Mouse (Mus musculus) intestine, postnatal 0 days (tissue): ENCODE measurements around the gene Dip2c. TPM values are rescaled to one million over a fixed set of nuclear protein-coding genes. Genes with fewer than 3 reads are reported as not detected.

Source experiments
- ATAC-seq: fragments of 200-750 bp; cut with Nextera tagmentation; 2 replicates; pipeline ENCODE4 v1.8.0; 2017; ENCODE audit warnings: mild to moderate bottlenecking, moderate TSS enrichment, moderate library complexity
- H3K27ac ChIP-seq: fragments of 300-500 bp; sonication (generic); 2 replicates; pipeline ENCODE4 v1.5.1; 2014; ENCODE audit warnings: mild to moderate bottlenecking, low read depth, low read length, moderate library complexity
- H3K27me3 ChIP-seq: fragments of 300-500 bp; sonication (generic); replicated peaks from 2 replicates; pipeline ENCODE4 v1.6.1; 2014; ENCODE audit warnings: low read length, mixed read lengths; ENCODE audit not compliant: control insufficient read depth, insufficient read depth
- H3K36me3 ChIP-seq: fragments of 300-500 bp; sonication (generic); 2 replicates; pipeline ENCODE4 v1.6.1; 2014; ENCODE audit warnings: mild to moderate bottlenecking, moderate library complexity; ENCODE audit not compliant: control insufficient read depth, insufficient read depth
- H3K4me1 ChIP-seq: fragments of 300-500 bp; sonication (generic); replicated peaks from 2 replicates; pipeline ENCODE4 v1.6.1; 2014; ENCODE audit warnings: antibody characterized with exemption, low read length, mixed read lengths; ENCODE audit not compliant: control insufficient read depth, insufficient read depth
- H3K4me2 ChIP-seq: fragments of 300-500 bp; sonication (generic); replicated peaks from 2 replicates; pipeline ENCODE4 v1.6.1; 2014; ENCODE audit warnings: low read depth, mild to moderate bottlenecking, moderate library complexity
- H3K4me3 ChIP-seq: fragments of 300-500 bp; sonication (generic); 2 replicates; pipeline ENCODE4 v1.5.1; 2014; ENCODE audit warnings: low read depth, low read length
- H3K9ac ChIP-seq: fragments of 300-500 bp; sonication (generic); 2 replicates; pipeline ENCODE4 v1.6.1; 2014; ENCODE audit warnings: mild to moderate bottlenecking, low read depth, low read length
- H3K9me3 ChIP-seq: fragments of 300-500 bp; sonication (generic); 2 replicates; pipeline ENCODE4 v1.6.1; 2016; ENCODE audit warnings: mixed run types; ENCODE audit not compliant: control insufficient read depth
- CTCF ChIP-seq: sonication (generic); IDR thresholded peaks from 2 replicates; pipeline ENCODE4 v1.5.1; 2016; ENCODE audit warnings: low read depth, mild to moderate bottlenecking, control low read depth, antibody characterized with exemption, moderate library complexity
- WGBS: fragments of 180-500 bp; shearing (Covaris S2); extraction: QIAGEN DNeasy Blood & Tissue Kit; methylation state at CpG from one replicate; pipeline ENCODE4 v1.1.7; 2014; 5-methylcytosine and 5-hydroxymethylcytosine counted together
- polyA plus RNA-seq: library from polyadenylated mRNA; unstranded; fragments of >200 nt; fragmentation: Nextera tagmentation; extraction: Ambion mirVana; gene quantifications from 2 replicates; pipeline ENCODE4 v1.2.1, GENCODE M21; 2015

Dip2c gene
- polyA plus RNA-seq, 1 experiment from 2014 or later, result 2.7 TPM

- Histone ChIP-seq H3K27me3 (no peaks in the 10 kb centered on the region), H3K36me3 (no peaks in the 10 kb centered on the region), H3K4me3 (no peak overlapping the region), H3K4me1 (no peaks in the 10 kb centered on the region), H3K4me2 (no peak overlapping the region), H3K9ac (no peak overlapping the region), H3K27ac (no peak overlapping the region), H3K9me3 (no peaks in the 10 kb centered on the region)
- no peak for TF ChIP-seq CTCF
- 88% methylated on average over 1 of the region's 1 CpGs for WGBS
- ATAC-seq, result no peak
Observed at GRCm38 (mm10) chr13:9398846-9399245, 122.5 kb downstream of the Dip2c start.

GRCm38 (mm10) chr13:9405399-9405798, 129.1 kb downstream of the Dip2c start:
- no peak for ATAC-seq
- Histone ChIP-seq H3K27ac (no peak overlapping the region), H3K27me3 (no peaks in the 10 kb centered on the region), H3K4me3 (no peak overlapping the region), H3K4me2 (no peak overlapping the region), H3K36me3 (no peaks in the 10 kb centered on the region), H3K4me1 (no peaks in the 10 kb centered on the region), H3K9ac (no peak overlapping the region), H3K9me3 (no peaks in the 10 kb centered on the region)
- TF ChIP-seq CTCF, result no peak
- 38% methylated on average over 1 of the region's 1 CpGs for WGBS

DNA sequence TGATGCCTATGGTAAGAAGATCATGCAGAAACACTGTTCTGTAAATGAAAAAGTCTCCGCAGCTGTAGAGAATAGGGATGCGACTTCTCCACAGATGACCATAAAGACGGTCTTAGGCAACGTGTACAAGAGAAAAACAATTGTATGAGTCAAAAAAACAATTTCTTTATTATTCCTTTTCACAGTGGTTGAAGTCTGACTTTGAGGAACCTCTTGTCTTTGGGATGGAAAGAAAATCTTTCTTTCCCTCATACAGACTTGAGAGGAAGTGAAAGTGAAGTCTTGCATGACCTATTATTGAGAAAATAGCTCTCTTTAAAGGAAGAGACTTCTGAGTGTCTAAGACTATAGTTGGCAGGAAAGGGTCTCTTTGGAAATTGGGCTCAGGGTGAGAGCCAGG, 132.7 kb downstream of the Dip2c start:
- Histone ChIP-seq H3K4me1 (no peaks in the 10 kb centered on the region), H3K27me3 (no peaks in the 10 kb centered on the region), H3K4me3 (no peak overlapping the region), H3K9ac (no peak overlapping the region), H3K27ac (no peak overlapping the region), H3K9me3 (no peaks in the 10 kb centered on the region), H3K4me2 (no peak overlapping the region), H3K36me3 (no peaks in the 10 kb centered on the region)
- no peak for ATAC-seq
- no peak for TF ChIP-seq CTCF
- 92% methylated on average over 4 of the region's 4 CpGs for whole genome bisulfite sequencing

GRCm38 (mm10) chr13:9418441-9418840, 142.1 kb downstream of the Dip2c start:
- Histone ChIP-seq H3K9ac (no peak overlapping the region), H3K27ac (no peak overlapping the region), H3K4me2 (no peak overlapping the region), H3K36me3 (no peaks in the 10 kb centered on the region), H3K9me3 (no peaks in the 10 kb centered on the region), H3K27me3 (no peaks in the 10 kb centered on the region), H3K4me3 (no peak overlapping the region), H3K4me1 (no peaks in the 10 kb centered on the region)
- WGBS, result 90% methylated on average over 3 of the region's 3 CpGs
- ATAC-seq, result no peak
- no peak for TF ChIP-seq CTCF

DNA sequence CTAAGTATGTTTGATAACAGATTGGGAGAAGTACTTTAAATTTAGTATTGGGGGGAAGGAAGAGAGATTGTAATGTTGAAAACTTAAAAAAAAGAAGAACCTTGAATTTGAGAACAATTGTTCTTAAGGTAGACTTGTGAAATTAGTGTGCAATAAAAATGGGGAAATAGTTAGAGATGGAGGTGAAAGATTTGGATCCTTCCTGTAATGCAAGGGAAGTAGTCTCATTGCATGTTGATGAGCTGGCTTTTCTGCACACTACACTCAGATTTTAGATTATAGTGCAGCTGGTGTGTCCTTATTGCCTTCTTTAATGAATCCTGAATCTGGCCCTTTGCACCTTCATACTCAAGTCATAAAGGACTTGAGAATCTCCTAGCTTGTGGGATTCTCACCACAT, 142.9 kb downstream of the Dip2c start:
- H3K36me3 ChIP-seq, result no peaks in the 10 kb centered on the region
- TF ChIP-seq CTCF, result no peak
- H3K4me3 ChIP-seq, result no peak overlapping the region
- ATAC-seq, result no peak
- no peaks in the 10 kb centered on the region for H3K9me3 ChIP-seq
- H3K9ac ChIP-seq, result no peak overlapping the region
- no peak overlapping the region for H3K4me2 ChIP-seq
- no peaks in the 10 kb centered on the region for H3K4me1 ChIP-seq
- H3K27ac ChIP-seq, result no peak overlapping the region
- H3K27me3 ChIP-seq, result no peaks in the 10 kb centered on the region

- Histone ChIP-seq H3K36me3 (no peaks in the 10 kb centered on the region), H3K4me1 (no peaks in the 10 kb centered on the region), H3K4me3 (no peak overlapping the region), H3K9me3 (no peaks in the 10 kb centered on the region), H3K27ac (no peak overlapping the region), H3K4me2 (no peak overlapping the region), H3K9ac (no peak overlapping the region), H3K27me3 (no peaks in the 10 kb centered on the region)
- ATAC-seq, result no peak
- no peak for TF ChIP-seq CTCF
- 89% methylated on average over 4 of the region's 4 CpGs for WGBS
Observed at GRCm38 (mm10) chr13:9421949-9422348, 145.6 kb downstream of the Dip2c start.

DNA sequence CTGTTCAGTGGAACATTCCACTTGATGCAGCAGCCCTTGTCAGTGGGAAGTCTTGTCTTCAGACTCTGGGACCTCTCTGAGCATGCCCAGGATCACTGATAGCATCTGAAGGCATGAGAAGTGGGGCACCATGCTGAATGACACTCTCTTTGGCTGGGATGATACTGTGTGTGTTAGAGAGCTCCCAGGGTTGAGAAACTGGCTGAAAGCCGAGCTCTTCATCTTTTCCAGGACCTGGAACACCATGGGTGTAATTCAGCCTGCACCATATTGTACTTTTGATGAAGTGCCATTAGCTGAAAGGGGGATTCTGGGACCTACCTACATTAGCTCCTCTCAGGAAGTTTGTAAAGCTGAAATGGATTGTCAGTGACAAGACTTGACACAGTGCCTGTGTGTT, 146.5 kb downstream of the Dip2c start:
- Histone ChIP-seq H3K4me2 (no peak overlapping the region), H3K4me1 (no peaks in the 10 kb centered on the region), H3K36me3 (no peaks in the 10 kb centered on the region), H3K4me3 (no peak overlapping the region), H3K27ac (no peak overlapping the region), H3K9me3 (no peaks in the 10 kb centered on the region), H3K27me3 (no peaks in the 10 kb centered on the region), H3K9ac (no peak overlapping the region)
- 72% methylated on average over 1 of the region's 1 CpGs for WGBS
- ATAC-seq, result no peak
- no peak for TF ChIP-seq CTCF
